Mouse (Mus musculus) kidney, adult 2 months (tissue): Measurements from ENCODE around the gene Rab3b. TPM values are rescaled to one million over a fixed set of nuclear protein-coding genes. Genes with fewer than 3 reads are reported as not detected.

Source experiments
- DNase-seq: peaks from one replicate; pipeline ENCODE4 v3.0.0; 2021
- H3K27ac ChIP-seq: fragments of 200-500 bp; 2 replicates; pipeline ENCODE4 v1.5.1; 2012; ENCODE audit warnings: low read depth, low read length, control low read depth, inconsistent platforms; ENCODE audit not compliant: insufficient read depth
- H3K27me3 ChIP-seq: fragments of 200-500 bp; replicated peaks from 2 replicates; pipeline ENCODE4 v1.6.1; 2012; ENCODE audit warnings: mild to moderate bottlenecking, moderate library complexity, low read length, inconsistent platforms; ENCODE audit not compliant: control insufficient read depth, insufficient read depth
- H3K36me3 ChIP-seq: fragments of 200-500 bp; 2 replicates; pipeline ENCODE4 v1.6.1; 2012; ENCODE audit warnings: mild to moderate bottlenecking, moderate library complexity, low read length, inconsistent platforms; ENCODE audit not compliant: control insufficient read depth, insufficient read depth
- H3K4me1 ChIP-seq: fragments of 200-500 bp; 2 replicates; pipeline ENCODE4 v1.6.1; 2011; ENCODE audit warnings: low read length; ENCODE audit not compliant: control insufficient read depth, insufficient read depth
- H3K4me3 ChIP-seq: fragments of 200-500 bp; 2 replicates; pipeline ENCODE4 v1.5.1; 2011; ENCODE audit warnings: mild to moderate bottlenecking, low read depth, low read length, control low read depth; ENCODE audit not compliant: insufficient read depth
- CTCF ChIP-seq: fragments of 200-500 bp; conservative IDR thresholded peaks from 2 replicates; pipeline ENCODE4 v1.5.1; 2011; ENCODE audit warnings: low read depth, mild to moderate bottlenecking, control low read depth, low read length, moderate library complexity, mixed read lengths; ENCODE audit not compliant: insufficient read depth, insufficient read length
- POLR2A ChIP-seq: fragments of 200-500 bp; IDR thresholded peaks from one replicate; pipeline ENCODE4 v1.6.1; 2011; ENCODE audit warnings: low read depth, low read length, control low read depth
- WGBS: fragments of 180-500 bp; shearing (Covaris S2); methylation state at CpG from one replicate; pipeline ENCODE4 v1.1.7; 2018; 5-methylcytosine and 5-hydroxymethylcytosine counted together
- polyA plus RNA-seq: library from polyadenylated mRNA; depleted of rRNA; stranded (reverse); fragments of >200 nt; gene quantifications from 2 replicates; pipeline ENCODE4 v1.2.3, GENCODE M21; 2012; rRNA removed

Rab3b gene
- polyA plus RNA-seq, 1 experiment: 22.2 TPM

- 0 out of 2 replicates have a peak, but pooled peaks cover under 1% of the 10 kb centered on the region for H3K4me1 ChIP-seq
- 44% methylated on average over 6 of the region's 6 CpGs for WGBS
- peak; percentile 60 for DNase-seq
- no peak overlapping the region for H3K4me3 ChIP-seq
- TF ChIP-seq CTCF (peak; percentile 69), POLR2A (no peak)
- H3K27me3 ChIP-seq: no peaks in the 10 kb centered on the region
- no peak overlapping the region for H3K27ac ChIP-seq
- no peaks in the 10 kb centered on the region for H3K36me3 ChIP-seq
These were observed 97.7 kb downstream of the Rab3b start for GRCm38 (mm10) chr4:108976458-108977071.

GRCm38 (mm10) chr4:108986833-108987472 is 108.1 kb downstream of the Rab3b start:
- Histone ChIP-seq H3K4me3 (no peak overlapping the region), H3K27me3 (no peaks in the 10 kb centered on the region), H3K36me3 (no peaks in the 10 kb centered on the region), H3K4me1 (no peaks in the 10 kb centered on the region), H3K27ac (no peak overlapping the region)
- DNase-seq: no peak
- 80% methylated on average over 1 of the region's 1 CpGs for WGBS
- TF ChIP-seq CTCF (no peak), POLR2A (no peak)

GRCm38 (mm10) chr4:108987473-108987842 is 108.6 kb downstream of the Rab3b start:
- 63% methylated on average over 4 of the region's 4 CpGs for WGBS
- Histone ChIP-seq H3K36me3 (no peaks in the 10 kb centered on the region), H3K4me3 (no peak overlapping the region), H3K4me1 (no peaks in the 10 kb centered on the region), H3K27ac (no peak overlapping the region), H3K27me3 (no peaks in the 10 kb centered on the region)
- no peak for DNase-seq
- no peak for TF ChIP-seq POLR2A
- TF ChIP-seq CTCF: no peak

- Histone ChIP-seq H3K27ac (no peak overlapping the region), H3K4me1 (no peaks in the 10 kb centered on the region), H3K4me3 (no peak overlapping the region), H3K27me3 (no peaks in the 10 kb centered on the region), H3K36me3 (no peaks in the 10 kb centered on the region)
- no peak for TF ChIP-seq CTCF
- TF ChIP-seq POLR2A: no peak
- no peak for DNase-seq
- 79% methylated on average over 2 of the region's 2 CpGs for WGBS
These were observed 110.6 kb downstream of the Rab3b start for GRCm38 (mm10) chr4:108989430-108989829.

GRCm38 (mm10) chr4:108990032-108990431 is 111.2 kb downstream of the Rab3b start:
- H3K4me1 ChIP-seq: no peaks in the 10 kb centered on the region

GRCm38 (mm10) chr4:108990571-108990970 is 111.7 kb downstream of the Rab3b start:
- no peak for TF ChIP-seq CTCF
- TF ChIP-seq POLR2A: no peak
- no peaks in the 10 kb centered on the region for H3K27me3 ChIP-seq
- H3K4me3 ChIP-seq: no peak overlapping the region
- H3K27ac ChIP-seq: no peak overlapping the region
- no peaks in the 10 kb centered on the region for H3K4me1 ChIP-seq
- H3K36me3 ChIP-seq: no peaks in the 10 kb centered on the region
- 96% methylated on average over 6 of the region's 6 CpGs for WGBS
- DNase-seq: no peak

More at GRCm38 (mm10) chr4:108990032-108990431, 111.2 kb downstream of the Rab3b start:
- DNase-seq: no peak
- Histone ChIP-seq H3K27ac (no peak overlapping the region), H3K27me3 (no peaks in the 10 kb centered on the region), H3K36me3 (no peaks in the 10 kb centered on the region), H3K4me3 (no peak overlapping the region)
- no peak for TF ChIP-seq CTCF
- TF ChIP-seq POLR2A: no peak

GRCm38 (mm10) chr4:108991811-108992210 is 112.9 kb downstream of the Rab3b start:
- Histone ChIP-seq H3K4me3 (no peak overlapping the region), H3K4me1 (no peaks in the 10 kb centered on the region), H3K27me3 (no peaks in the 10 kb centered on the region), H3K36me3 (no peaks in the 10 kb centered on the region), H3K27ac (no peak overlapping the region)
- no peak for DNase-seq
- no peak for TF ChIP-seq POLR2A
- no peak for TF ChIP-seq CTCF

Other genes with a start within 250 kb of the Rab3b start
- 0.05 and 0.16 TPM in 2 replicates for gene 3110021N24Rik, start 159.4 kb upstream of the Rab3b start, polyA plus RNA-seq
- 5.2 and 6.5 TPM in 2 replicates for gene Zfyve9, start 98.3 kb upstream of the Rab3b start, polyA plus RNA-seq
- 12.7 and 16.7 TPM in 2 replicates for gene Btf3l4, start 45.4 kb upstream of the Rab3b start, polyA plus RNA-seq
- gene Txndc12, start 44.5 kb upstream of the Rab3b start, polyA plus RNA-seq: 22.5 and 25.3 TPM in 2 replicates
- gene Kti12, start 31.3 kb upstream of the Rab3b start, polyA plus RNA-seq: 27.3 and 28.6 TPM in 2 replicates
- gene A730015C16Rik, start 30.4 kb upstream of the Rab3b start, polyA plus RNA-seq: 0.15 TPM in 1 of 2 replicates, not detected in the other
- 38.5 and 50.5 TPM in 2 replicates for gene Nrd1, start 121.6 kb downstream of the Rab3b start, polyA plus RNA-seq